Mouse (Mus musculus): ENCODE data around the gene Naa35.
A peak's percentile ranks its signal among the peaks of the same experiment; 100 is the strongest.

DNA sequence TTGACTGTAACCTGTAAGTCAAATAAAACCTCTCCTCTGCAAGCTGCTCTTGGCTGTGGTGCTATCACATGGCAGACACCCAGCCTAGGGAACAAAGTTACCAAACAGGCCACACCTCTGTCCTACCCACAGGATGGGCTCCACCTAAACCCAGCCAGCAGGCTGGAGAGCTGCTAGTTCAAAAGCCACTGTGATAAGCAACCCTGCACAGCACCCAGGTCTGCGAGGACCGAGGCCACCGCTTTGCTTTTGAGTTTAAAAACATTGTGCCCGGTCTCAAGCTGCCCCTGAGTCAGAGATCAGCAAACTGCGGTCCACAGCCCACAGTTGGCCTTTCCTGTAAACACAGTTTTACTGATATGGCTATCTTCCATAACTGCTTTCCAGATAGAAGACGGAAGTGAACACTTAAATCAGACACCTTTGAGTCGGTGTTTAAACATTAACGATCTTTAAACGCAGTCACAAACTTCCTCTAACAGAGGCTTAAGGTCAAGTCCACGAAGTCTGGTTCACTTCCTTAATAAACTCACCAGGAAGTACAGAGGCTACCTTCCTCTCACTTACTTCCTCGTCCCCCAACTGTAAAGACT lies 83.5 kb downstream of the Naa35 start:
- no peak for TF ChIP-seq CTCF (IDR thresholded peaks at IDR 0.05; ENCODE audit: insufficient read depth, low read length)
- TF ChIP-seq POLR2A (IDR thresholded peaks at IDR 0.05; ENCODE audit: borderline replicate concordance, extremely low read depth, low read depth, low read length), result peak; percentile 49; the same call in 1 of the 2 replicates

Data from lung, adult 2 months (tissue).